Mouse (Mus musculus) C2C12 (cell line): ENCODE measurements around the gene 4921517D22Rik.

Source experiments
- CEBPB ChIP-seq: IDR thresholded peaks from one replicate; pipeline ENCODE4 v1.6.1; 2011; ENCODE audit warnings: low read depth, mild to moderate bottlenecking, control low read depth, moderate library complexity
- CTCF ChIP-seq: IDR thresholded peaks from one replicate; pipeline ENCODE4 v1.5.1; 2011; ENCODE audit not compliant: control insufficient read depth, insufficient read depth, insufficient read length
- MAX ChIP-seq: IDR thresholded peaks from one replicate; pipeline ENCODE4 v1.6.1; 2011; ENCODE audit warnings: mild to moderate bottlenecking, control low read depth
- MYOG ChIP-seq: IDR thresholded peaks from one replicate; pipeline ENCODE4 v1.6.1; 2011; ENCODE audit not compliant: control insufficient read depth, insufficient read length; ENCODE audit errors: extremely low read depth
- USF1 ChIP-seq: IDR thresholded peaks from one replicate; pipeline ENCODE4 v1.6.1; 2011; ENCODE audit warnings: low read depth, mild to moderate bottlenecking, control low read depth, moderate library complexity

- no peak for TF ChIP-seq CTCF
- TF ChIP-seq MYOG = no peak
- TF ChIP-seq USF1 = no peak
- TF ChIP-seq MAX = no peak
- no peak for TF ChIP-seq CEBPB
Measured at GRCm38 (mm10) chr13:59656975-59657388, 36.9 kb downstream of the 4921517D22Rik start.
